ENCODE assay signal across 19 mouse cellular contexts in genomic region chr13:72128306-72128705, GRCm38 (mm10).
DNase-seq lines count a peak whose midpoint lies in the region; ATAC-seq lines count a peak whose summit lies in the region.
"Had no signal": no experiment of that assay in that cellular context is flagged by ENCODE, and none has a peak within 500 bp of the region (broad histone marks: within the 10 kb centered on the region; RNA-seq: fewer than 3 reads in every experiment).

No protein-coding gene starts in this region.

- peaks cover 6% of the 10 kb centered on the region for H3K27me3 ChIP-seq in midbrain, embryonic 11.5 days (ENCODE audit: control insufficient read depth, insufficient read depth, low read length)
- no peaks in the 10 kb centered on the region for H3K27me3 ChIP-seq in midbrain, embryonic 14.5 days (ENCODE audit: control insufficient read depth, insufficient read depth, low read length)
- H3K27me3 ChIP-seq: CH12.LX, Patski had no signal

- H3K4me2 ChIP-seq in midbrain, embryonic 11.5 days, result no peak overlapping the region
- H3K4me2 ChIP-seq in midbrain, embryonic 14.5 days (ENCODE audit: low read length), result no peak overlapping the region

- H3K27ac ChIP-seq in midbrain, embryonic 11.5 days (ENCODE audit: low read depth, low read length), result no peak overlapping the region
- H3K27ac ChIP-seq in midbrain, embryonic 14.5 days (replicated peaks; ENCODE audit: low read depth, low read length), result no peak overlapping the region

- no peaks in the 10 kb centered on the region for H3K4me1 ChIP-seq in midbrain, embryonic 11.5 days (ENCODE audit: control insufficient read depth, insufficient read depth, low read length)
- no peaks in the 10 kb centered on the region for H3K4me1 ChIP-seq in midbrain, embryonic 14.5 days (ENCODE audit: control insufficient read depth, insufficient read depth, low read length)

- no peak overlapping the region for H3K9ac ChIP-seq in midbrain, embryonic 11.5 days (ENCODE audit: low read length)
- H3K9ac ChIP-seq in midbrain, embryonic 14.5 days (replicated peaks; ENCODE audit: low read length), result no peak overlapping the region

- no peak for ATAC-seq in midbrain, embryonic 11.5 days (ENCODE audit: low FRiP score)
- ATAC-seq in midbrain, embryonic 14.5 days (ENCODE audit: low FRiP score, low TSS enrichment), result no peak
- ATAC-seq: activated CD4-positive, CD25-positive, alpha-beta regulatory T cell, adult 4 months; CD4-positive, CD25-positive, alpha-beta regulatory T cell, adult 4 months; Patski had no signal

- WGBS in midbrain, embryonic 11.5 days, result 96% methylated on average over 1 of the region's 1 CpGs
- 98% methylated on average over 1 of the region's 1 CpGs for WGBS in midbrain, embryonic 14.5 days

- no peak overlapping the region for H3K4me3 ChIP-seq in midbrain, embryonic 11.5 days (ENCODE audit: low read depth, low read length)
- H3K4me3 ChIP-seq in midbrain, embryonic 14.5 days (replicated peaks; ENCODE audit: low read depth, low read length), result no peak overlapping the region

- H3K36me3 ChIP-seq in midbrain, embryonic 11.5 days (ENCODE audit: control insufficient read depth, insufficient read depth, low read length), result no peaks in the 10 kb centered on the region
- H3K36me3 ChIP-seq in midbrain, embryonic 14.5 days (ENCODE audit: control insufficient read depth, insufficient read depth, low read length), result no peaks in the 10 kb centered on the region
- H3K36me3 ChIP-seq: G1E had no signal

- DNase-seq in heart, adult 11 months, result peak; percentile 56
- no peak for DNase-seq in heart, adult 9 months (ENCODE audit: low spot score in 2 of 2)
- DNase-seq in midbrain, embryonic 11.5 days (ENCODE audit: low spot score, missing footprints), result peak; percentile 69
- no peak for DNase-seq in midbrain, embryonic 14.5 days
- DNase-seq: adrenal gland, adult 2 months; adrenal gland, adult 8-10 months; adrenal gland, postnatal 10 days; adrenal gland, postnatal 14 days; adrenal gland, postnatal 25 days; adrenal gland, postnatal 36 days; B cell, adult 2 months; cerebellum, adult 11 months; cerebellum, adult 11-12 months; cerebellum, adult 18-20 months had no signal

- no peaks in the 10 kb centered on the region for H3K9me3 ChIP-seq in midbrain, embryonic 11.5 days (ENCODE audit: control insufficient read depth, low read length)
- H3K9me3 ChIP-seq in midbrain, embryonic 14.5 days (ENCODE audit: control insufficient read depth, low read length), result no peaks in the 10 kb centered on the region

Comparison
In these comparisons a context has a peak if more than half of its experiments do, and no peak if none do; other contexts are left out.
1. DNase-seq: peak in heart, adult 11 months (single experiment) and midbrain, embryonic 11.5 days (single experiment); none in heart, adult 9 months (0 of 2) and midbrain, embryonic 14.5 days (single experiment).